Mouse (Mus musculus) myocyte (in vitro differentiated cells): ENCODE results near the gene Ttc36. TPM values are rescaled to one million over a fixed set of nuclear protein-coding genes. Genes with fewer than 3 reads are reported as not detected.

Source experiments
- H3K27me3 ChIP-seq: one replicate; pipeline ENCODE4 v1.6.1; 2011; ENCODE audit not compliant: control insufficient read depth, insufficient read depth, insufficient read length
- H3K36me3 ChIP-seq: one replicate; pipeline ENCODE4 v1.6.1; 2011; ENCODE audit not compliant: control insufficient read depth, insufficient read depth
- H3K4me2 ChIP-seq: one replicate; pipeline ENCODE4 v1.6.1; 2011; ENCODE audit warnings: low read depth, control low read depth
- H3K4me3 ChIP-seq: one replicate; pipeline ENCODE4 v1.5.1; 2011; ENCODE audit warnings: mild to moderate bottlenecking, control low read depth, moderate library complexity
- H3K79me2 ChIP-seq: one replicate; pipeline ENCODE4 v1.6.1; 2011; ENCODE audit not compliant: control insufficient read depth, insufficient read depth
- H3ac ChIP-seq: one replicate; pipeline ENCODE4 v1.6.1; 2011; ENCODE audit not compliant: control insufficient read depth, insufficient read length
- CEBPB ChIP-seq: IDR thresholded peaks from 2 replicates; pipeline ENCODE4 v1.6.1; 2011; ENCODE audit warnings: mild to moderate bottlenecking, moderate library complexity; ENCODE audit not compliant: poor library complexity, insufficient read depth, severe bottlenecking
- E2F4 ChIP-seq: IDR thresholded peaks from one replicate; pipeline ENCODE4 v1.6.1; 2011; ENCODE audit warnings: mild to moderate bottlenecking, control low read depth, moderate library complexity; ENCODE audit not compliant: insufficient read depth
- MAX ChIP-seq: IDR thresholded peaks from one replicate; pipeline ENCODE4 v1.6.1; 2011; ENCODE audit warnings: low read depth, mild to moderate bottlenecking, control low read depth
- MYOD1 ChIP-seq, 3 experiments: IDR thresholded peaks; one replicate each; pipeline ENCODE4 v1.6.1; 2011; ENCODE audit warnings: control low read depth in 2 of 3, low read depth in 2 of 3, mild to moderate bottlenecking in 2 of 3, moderate library complexity in 1 of 3; ENCODE audit not compliant: insufficient read length in 2 of 3, control insufficient read depth in 1 of 3
- MYOG ChIP-seq, 3 experiments: IDR thresholded peaks; one replicate each; pipeline ENCODE4 v1.6.1; 2011; ENCODE audit warnings: control low read depth in 2 of 3, low read depth in 2 of 3, mild to moderate bottlenecking in 2 of 3; ENCODE audit not compliant: insufficient read length in 2 of 3, control insufficient read depth in 1 of 3, insufficient read depth in 1 of 3
- POLR2A ChIP-seq: IDR thresholded peaks from one replicate; pipeline ENCODE4 v1.6.1; 2011; ENCODE audit warnings: low read depth, mild to moderate bottlenecking, control low read depth, moderate library complexity; ENCODE audit not compliant: insufficient read length
- POLR2AphosphoS2 ChIP-seq: IDR thresholded peaks from one replicate; pipeline ENCODE4 v1.6.1; 2011; ENCODE audit warnings: low read depth, control low read depth; ENCODE audit not compliant: insufficient read length
- REST ChIP-seq: IDR thresholded peaks from one replicate; pipeline ENCODE4 v1.6.1; 2011; ENCODE audit warnings: mild to moderate bottlenecking, control low read depth, moderate library complexity; ENCODE audit not compliant: insufficient read depth, insufficient read length
- SRF ChIP-seq: IDR thresholded peaks from one replicate; pipeline ENCODE4 v1.6.1; 2011; ENCODE audit warnings: low read depth; ENCODE audit not compliant: control insufficient read depth, insufficient read length
- TCF12 ChIP-seq: IDR thresholded peaks from one replicate; pipeline ENCODE4 v1.6.1; 2011; ENCODE audit warnings: mild to moderate bottlenecking, control low read depth; ENCODE audit not compliant: poor library complexity, insufficient read depth, severe bottlenecking
- TCF3 ChIP-seq: IDR thresholded peaks from one replicate; pipeline ENCODE4 v1.6.1; 2011; ENCODE audit warnings: low read depth, control low read depth; ENCODE audit not compliant: insufficient read length
- USF1 ChIP-seq: IDR thresholded peaks from one replicate; pipeline ENCODE4 v1.6.1; 2011; ENCODE audit warnings: low read depth, mild to moderate bottlenecking, control low read depth, moderate library complexity
- polyA plus RNA-seq: library from polyadenylated mRNA; unstranded; fragments of >200 nt; fragmentation: generic; extraction: Trizol; gene quantifications from one replicate; pipeline ENCODE4 v1.2.1, GENCODE M21; 2012; ENCODE audit warnings: missing spikeins

Gene Ttc36
- polyA plus RNA-seq, result 0.12 TPM

GRCm38 (mm10) chr9:44802808-44803450, at the start of gene Ttc36:
TSS of gene Ttc36 (minus strand) at chr9:44803072.
- Histone ChIP-seq H3K79me2 (no peaks in the 10 kb centered on the region), H3K27me3 (no peaks in the 10 kb centered on the region), H3K4me3 (no peak within 1 kb of the TSS), H3K36me3 (peaks cover 11% of the 10 kb centered on the region), H3ac (no peak within 1 kb of the TSS), H3K4me2 (no peak within 1 kb of the TSS)
- no peak for TF ChIP-seq POLR2AphosphoS2
- TF ChIP-seq REST, result no peak
- no peak for TF ChIP-seq CEBPB
- TF ChIP-seq USF1, result no peak
- TF ChIP-seq SRF, result no peak
- TF ChIP-seq E2F4, result no peak
- TF ChIP-seq MAX, result no peak

GRCm38 (mm10) chr9:44847446-44847845, 44.6 kb upstream of the Ttc36 start:
- no peak overlapping the region for H3ac ChIP-seq
- TF ChIP-seq TCF12 (no peak), TCF3 (no peak), MAX (no peak), REST (no peak)
- H3K4me3 ChIP-seq, result no peak overlapping the region
- peaks cover 46% of the 10 kb centered on the region for H3K36me3 ChIP-seq
- H3K79me2 ChIP-seq, result peaks cover 10% of the 10 kb centered on the region
- H3K27me3 ChIP-seq, result no peaks in the 10 kb centered on the region
- no peak overlapping the region for H3K4me2 ChIP-seq

- H3K36me3 ChIP-seq, result peaks cover 41% of the 10 kb centered on the region
- no peaks in the 10 kb centered on the region for H3K79me2 ChIP-seq
- H3K4me3 ChIP-seq, result no peak overlapping the region
- TF ChIP-seq MYOD1 (IDR thresholded peaks at IDR 0.05; ENCODE audit: control insufficient read depth in 1 of 3, insufficient read length in 2 of 3, low read depth in 2 of 3), result no peak
- TF ChIP-seq REST, result no peak
- TF ChIP-seq SRF, result no peak
- TF ChIP-seq MYOG (IDR thresholded peaks at IDR 0.05; ENCODE audit: control insufficient read depth in 1 of 3, insufficient read depth in 1 of 3, insufficient read length in 2 of 3, low read depth in 2 of 3), result no peak
- TF ChIP-seq MAX, result no peak
- no peak for TF ChIP-seq POLR2AphosphoS2
- no peak for TF ChIP-seq POLR2A
- TF ChIP-seq USF1, result no peak
- TF ChIP-seq CEBPB, result no peak
- TF ChIP-seq TCF12, result no peak
- no peak for TF ChIP-seq E2F4
- TF ChIP-seq TCF3, result no peak
- no peaks in the 10 kb centered on the region for H3K27me3 ChIP-seq
- H3K4me2 ChIP-seq, result no peak overlapping the region
- H3ac ChIP-seq, result no peak overlapping the region
Observed at GRCm38 (mm10) chr9:44841241-44841640, 38.4 kb upstream of the Ttc36 start.

GRCm38 (mm10) chr9:44836439-44836838, 33.6 kb upstream of the Ttc36 start:
- Histone ChIP-seq H3K4me3 (no peak overlapping the region), H3K4me2 (no peak overlapping the region), H3K36me3 (peaks cover 54% of the 10 kb centered on the region), H3ac (no peak overlapping the region), H3K27me3 (no peaks in the 10 kb centered on the region), H3K79me2 (no peaks in the 10 kb centered on the region)
- TF ChIP-seq TCF12 (no peak), MYOD1 (IDR thresholded peaks at IDR 0.05; ENCODE audit: control insufficient read depth in 1 of 3, insufficient read length in 2 of 3, low read depth in 2 of 3) (no peak)

GRCm38 (mm10) chr9:44832356-44832755, 29.5 kb upstream of the Ttc36 start:
- Histone ChIP-seq H3ac (no peak overlapping the region), H3K4me3 (no peak overlapping the region), H3K36me3 (peaks cover 61% of the 10 kb centered on the region), H3K79me2 (no peaks in the 10 kb centered on the region), H3K4me2 (no peak overlapping the region), H3K27me3 (no peaks in the 10 kb centered on the region)
- TF ChIP-seq POLR2AphosphoS2 (no peak), MAX (no peak), E2F4 (no peak), TCF12 (no peak), MYOD1 (IDR thresholded peaks at IDR 0.05; ENCODE audit: control insufficient read depth in 1 of 3, insufficient read length in 2 of 3, low read depth in 2 of 3) (no peak), REST (no peak), SRF (no peak), MYOG (IDR thresholded peaks at IDR 0.05; ENCODE audit: control insufficient read depth in 1 of 3, insufficient read depth in 1 of 3, insufficient read length in 2 of 3, low read depth in 2 of 3) (no peak), POLR2A (no peak), TCF3 (no peak)
